Mouse (Mus musculus): ENCODE results near the gene Mettl2. TPM values are rescaled to one million over a fixed set of nuclear protein-coding genes. Genes with fewer than 3 reads are reported as not detected.

Mettl2 gene
- 28.2 to 34.2 TPM (median 32.3 TPM) in 4 replicates for total RNA-seq (2023)

GRCm38 (mm10) chr11:105125735-105126519 lies at the start of gene Mettl2:
TSS of gene Mettl2 (plus strand) at chr11:105126425.

GRCm38 (mm10) chr11:105146593-105146992 lies 20.4 kb downstream of the Mettl2 start, which contains the start of gene Gm10842:
TSS of gene Gm10842 (plus strand) at chr11:105146893.

GRCm38 (mm10) chr11:105178516-105178915 lies 52.3 kb downstream of the Mettl2 start, which contains the start of gene Tlk2:
TSS of gene Tlk2 (plus strand) at chr11:105178807.

Other genes starting within 250 kb of the Mettl2 start
- gene Efcab3, start 62.8 kb upstream of the Mettl2 start, total RNA-seq (2023): not detected in 4 replicates
- gene Gm10842, start 20.5 kb downstream of the Mettl2 start, total RNA-seq (2023): not detected in 4 replicates
- gene Tlk2, start 52.4 kb downstream of the Mettl2 start, total RNA-seq (2023): 79.9 to 91.4 TPM (median 82.1 TPM) in 4 replicates
- 0.33 to 1.2 TPM in 2 of 4 replicates, not detected in the others for gene Mrc2, start 166.2 kb downstream of the Mettl2 start, total RNA-seq (2023)

All from B cell, adult 62 days (primary cell).